Mouse (Mus musculus) layer of hippocampus, postnatal 10 days (tissue): ENCODE data around the gene H2-K1. TPM values are rescaled to one million over a fixed set of nuclear protein-coding genes. Genes with fewer than 3 reads are reported as not detected.
"Not testable (repeated sequence)": the region's sequence is repeated elsewhere in the genome, so short reads cannot be mapped to it uniquely, and the experiment has no call there.

ENCODE experiments used
- DNase-seq, 2 experiments: peaks; one replicate each; pipeline ENCODE4 v3.0.0; 2021; ENCODE audit warnings: low spot score in 2 of 2
- microRNA-seq, 2 experiments: library from miRNA; unstranded; fragments of <30 nt; microRNA quantifications; one replicate each; pipeline ENCODE4 v1.2.0; 2021
- total RNA-seq, 2 experiments: library from RNA; stranded (reverse); gene quantifications; 2 replicates each; pipeline ENCODE4 v1.2.3; 2021

H2-K1 gene
- total RNA-seq, 2 experiments from 2014 or later = 11.1 to 14.3 TPM

GRCm38 (mm10) chr17:33956336-33956735 lies 43.8 kb downstream of the H2-K1 start:
- DNase-seq = no peak

- peak; percentile 96 to 98 for DNase-seq
Observed at GRCm38 (mm10) chr17:33955555-33956214, 44.5 kb downstream of the H2-K1 start, which contains the start of the genes Vps52 and Rps18. Gene Vps52 (plus strand): TSS chr17:33955812. Gene Rps18 (minus strand): TSS chr17:33956001.

GRCm38 (mm10) chr17:33954646-33955554 lies 45.2 kb downstream of the H2-K1 start:
- no peak for DNase-seq

GRCm38 (mm10) chr17:33953961-33954565 lies 46.1 kb downstream of the H2-K1 start:
- no peak for DNase-seq

- DNase-seq = no peak
Observed at GRCm38 (mm10) chr17:33953310-33953709, 46.8 kb downstream of the H2-K1 start.

- no peak for DNase-seq
Observed at GRCm38 (mm10) chr17:33952879-33953278, 47.3 kb downstream of the H2-K1 start.

- DNase-seq = not testable (repeated sequence)
Observed at GRCm38 (mm10) chr17:33952015-33952414, 48.1 kb downstream of the H2-K1 start.

GRCm38 (mm10) chr17:33951021-33951946 lies 48.9 kb downstream of the H2-K1 start, which contains the start of gene B3galt4:
Gene B3galt4 (minus strand): TSS chr17:33951488.
- DNase-seq = peak; percentile 73 to 81

- DNase-seq = no peak
Observed at GRCm38 (mm10) chr17:33950131-33950625, 50.0 kb downstream of the H2-K1 start.

GRCm38 (mm10) chr17:33948905-33949537 lies 51.1 kb downstream of the H2-K1 start:
- no peak for DNase-seq

GRCm38 (mm10) chr17:33948090-33948904 lies 51.9 kb downstream of the H2-K1 start:
- no peak for DNase-seq

GRCm38 (mm10) chr17:33947430-33948089 lies 52.6 kb downstream of the H2-K1 start:
- DNase-seq = no peak

Small RNAs within 50 kb of the gene (microRNA-seq; reads per million reads assigned to microRNA genes)
- gene Mir219a-1 (0 to 0.20 reads per million in 2 experiments), gene Mir219c (0 reads per million in 2 experiments)

Other genes with a start within 250 kb of the H2-K1 start
- 100 to 1,000 TPM; 252 to 307 TPM for gene Rab11b, start 239.8 kb downstream of the H2-K1 start, total RNA-seq
- 1 to 10 TPM; 6.9 to 9.5 TPM for gene Angptl4, start 218.5 kb downstream of the H2-K1 start, total RNA-seq
- gene Kank3, start 189.8 kb downstream of the H2-K1 start, total RNA-seq = 10 to 100 TPM; 38.0 to 51.2 TPM
- gene Rps28, start 175.8 kb downstream of the H2-K1 start, total RNA-seq = 100 to 1,000 TPM; 919 to 984 TPM
- 100 to 1,000 TPM; 244 to 245 TPM for gene Ndufa7, start 175.8 kb downstream of the H2-K1 start, total RNA-seq
- 10 to 100 TPM; 25.1 to 27.1 TPM for gene Cd320, start 157.3 kb downstream of the H2-K1 start, total RNA-seq
- gene Gm7029, start 126.5 kb downstream of the H2-K1 start, total RNA-seq = not detected
- gene Kifc1, start 109.7 kb downstream of the H2-K1 start, total RNA-seq = 1 to 10 TPM; 5.6 to 6.8 TPM
- gene Platr17, start 95.2 kb downstream of the H2-K1 start, total RNA-seq = 1 to 10 TPM in 1 of 2 experiments, under 1 TPM in 1; 0.87 to 1.1 TPM
- 10 to 100 TPM; 23.9 to 29.6 TPM for gene Daxx, start 90.9 kb downstream of the H2-K1 start, total RNA-seq
- 10 to 100 TPM; 36.3 to 40.7 TPM for gene Tapbp, start 84.4 kb downstream of the H2-K1 start, total RNA-seq
- 10 to 100 TPM; 29.4 to 30.5 TPM for gene Zbtb22, start 84.4 kb downstream of the H2-K1 start, total RNA-seq
- gene Rgl2, start 70.8 kb downstream of the H2-K1 start, total RNA-seq = 10 to 100 TPM; 60.2 to 80.6 TPM
- 100 to 1,000 TPM in 1 of 2 experiments, 10 to 100 TPM in 1; 83.1 to 106 TPM for gene Pfdn6, start 60.0 kb downstream of the H2-K1 start, total RNA-seq
- 10 to 100 TPM; 21.8 to 24.8 TPM for gene Wdr46, start 59.7 kb downstream of the H2-K1 start, total RNA-seq
- gene B3galt4, start 48.9 kb downstream of the H2-K1 start, total RNA-seq = 1 to 10 TPM; 6.2 to 6.7 TPM
- 10 to 100 TPM; 80.4 to 81.7 TPM for gene Vps52, start 44.5 kb downstream of the H2-K1 start, total RNA-seq
- gene Rps18, start 44.3 kb downstream of the H2-K1 start, total RNA-seq = 100 to 1,000 TPM; 453 to 457 TPM
- 10 to 100 TPM; 27.8 to 34.2 TPM for gene Ring1, start 24.3 kb upstream of the H2-K1 start, total RNA-seq
- 10 to 100 TPM; 48.6 to 51.6 TPM for gene H2-Ke6, start 27.7 kb upstream of the H2-K1 start, total RNA-seq
- gene Slc39a7, start 31.3 kb upstream of the H2-K1 start, total RNA-seq = 100 to 1,000 TPM in 1 of 2 experiments, 10 to 100 TPM in 1; 82.8 to 108 TPM
- 10 to 100 TPM; 70.1 to 70.2 TPM for gene Rxrb, start 31.5 kb upstream of the H2-K1 start, total RNA-seq
- gene Col11a2, start 39.1 kb upstream of the H2-K1 start, total RNA-seq = 10 to 100 TPM; 14.5 to 22.0 TPM
- under 1 TPM in 1 of 2 experiments, not detected in 1; 0.34 TPM for gene H2-Oa, start 92.0 kb upstream of the H2-K1 start, total RNA-seq
- gene H2-DMa, start 119.2 kb upstream of the H2-K1 start, total RNA-seq = 10 to 100 TPM; 34.4 to 38.6 TPM
- gene Brd2, start 122.3 kb upstream of the H2-K1 start, total RNA-seq = 100 to 1,000 TPM; 252 to 263 TPM
- not detected for gene H2-DMb2, start 143.0 kb upstream of the H2-K1 start, total RNA-seq
- gene H2-DMb1, start 152.7 kb upstream of the H2-K1 start, total RNA-seq = under 1 TPM; 0.69 to 0.91 TPM
- 1 to 10 TPM; 5.1 to 5.2 TPM for gene Tap1, start 187.2 kb upstream of the H2-K1 start, total RNA-seq
- 1 to 10 TPM; 1.4 to 1.9 TPM for gene Psmb9, start 187.4 kb upstream of the H2-K1 start, total RNA-seq
- gene Psmb8, start 197.4 kb upstream of the H2-K1 start, total RNA-seq = 1 to 10 TPM; 2.3 to 4.4 TPM
- gene Tap2, start 203.2 kb upstream of the H2-K1 start, total RNA-seq = 1 to 10 TPM; 4.8 to 6.3 TPM
- gene H2-Ob, start 238.6 kb upstream of the H2-K1 start, total RNA-seq = under 1 TPM; 0.18 to 0.33 TPM